Mouse (Mus musculus): ENCODE data around the gene Sept9. TPM values are rescaled to one million over a fixed set of nuclear protein-coding genes. Genes with fewer than 3 reads are reported as not detected.

Gene Sept9
- polyA plus RNA-seq, 1 experiment from 2014 or later, result 111 TPM

DNA sequence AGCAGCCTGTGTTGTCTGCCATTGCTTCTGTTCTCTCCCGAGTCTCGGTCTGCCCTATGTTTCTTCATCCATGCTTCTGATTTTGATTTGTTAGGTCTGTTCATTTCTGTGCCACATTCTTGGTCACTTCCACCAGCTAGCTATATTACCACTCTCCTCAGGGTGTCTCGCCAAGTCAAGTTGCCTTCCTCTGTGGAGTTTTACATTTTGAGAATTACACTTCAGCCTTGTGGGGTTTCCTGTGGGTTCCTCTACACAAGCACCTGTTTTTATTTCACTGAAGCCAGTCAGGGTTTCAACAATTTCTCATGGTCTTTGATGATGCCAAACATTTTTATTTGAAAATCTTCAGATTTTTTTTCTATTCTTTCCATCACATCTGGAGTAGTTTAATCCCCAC lies 16.7 kb upstream of the Sept9 start:
- Histone ChIP-seq H3K36me3 (ENCODE audit: control insufficient read depth, insufficient read depth, low read length) (no peaks in the 10 kb centered on the region), H3K27me3 (replicated peaks; ENCODE audit: control insufficient read depth, insufficient read depth, low read length) (no peaks in the 10 kb centered on the region), H3K4me2 (no peak overlapping the region), H3K4me1 (replicated peaks; ENCODE audit: control insufficient read depth, insufficient read depth, low read length) (no peaks in the 10 kb centered on the region), H3K9ac (ENCODE audit: low read depth, low read length) (no peak overlapping the region), H3K4me3 (ENCODE audit: low read depth, low read length) (no peak overlapping the region), H3K27ac (ENCODE audit: low read depth, low read length) (no peak overlapping the region), H3K9me3 (ENCODE audit: control insufficient read depth, low read length) (peaks cover 11% of the 10 kb centered on the region; the same call in 1 of the 2 replicates)
- 74% methylated on average over 3 of the region's 3 CpGs for WGBS
- DNase-seq (ENCODE audit: low spot score), result no peak
- no peak for ATAC-seq (replicated peaks; ENCODE audit: low FRiP score)

- Histone ChIP-seq H3K27ac (ENCODE audit: low read depth, low read length) (no peak overlapping the region), H3K4me3 (ENCODE audit: low read depth, low read length) (no peak overlapping the region), H3K36me3 (ENCODE audit: control insufficient read depth, insufficient read depth, low read length) (no peaks in the 10 kb centered on the region), H3K9me3 (ENCODE audit: control insufficient read depth, low read length) (peaks cover 11% of the 10 kb centered on the region; the same call in 1 of the 2 replicates), H3K27me3 (replicated peaks; ENCODE audit: control insufficient read depth, insufficient read depth, low read length) (no peaks in the 10 kb centered on the region), H3K4me1 (replicated peaks; ENCODE audit: control insufficient read depth, insufficient read depth, low read length) (no peaks in the 10 kb centered on the region), H3K9ac (ENCODE audit: low read depth, low read length) (no peak overlapping the region), H3K4me2 (no peak overlapping the region)
- ATAC-seq (replicated peaks; ENCODE audit: low FRiP score), result no peak
- WGBS, result 76% methylated on average over 3 of the region's 3 CpGs
- no peak for DNase-seq (ENCODE audit: low spot score)
Observed at GRCm38 (mm10) chr11:117183299-117183698, 16.2 kb upstream of the Sept9 start.

- Histone ChIP-seq H3K4me2 (no peak overlapping the region), H3K27me3 (replicated peaks; ENCODE audit: control insufficient read depth, insufficient read depth, low read length) (no peaks in the 10 kb centered on the region), H3K9me3 (ENCODE audit: control insufficient read depth, low read length) (peaks cover 11% of the 10 kb centered on the region; the same call in 1 of the 2 replicates), H3K9ac (ENCODE audit: low read depth, low read length) (no peak overlapping the region), H3K4me1 (replicated peaks; ENCODE audit: control insufficient read depth, insufficient read depth, low read length) (no peaks in the 10 kb centered on the region), H3K27ac (ENCODE audit: low read depth, low read length) (no peak overlapping the region), H3K36me3 (ENCODE audit: control insufficient read depth, insufficient read depth, low read length) (no peaks in the 10 kb centered on the region), H3K4me3 (ENCODE audit: low read depth, low read length) (no peak overlapping the region)
- 75% methylated on average over 5 of the region's 5 CpGs for WGBS
- ATAC-seq (replicated peaks; ENCODE audit: low FRiP score), result no peak
- DNase-seq (ENCODE audit: low spot score), result no peak
Observed at GRCm38 (mm10) chr11:117183841-117184240, 15.6 kb upstream of the Sept9 start.

DNA sequence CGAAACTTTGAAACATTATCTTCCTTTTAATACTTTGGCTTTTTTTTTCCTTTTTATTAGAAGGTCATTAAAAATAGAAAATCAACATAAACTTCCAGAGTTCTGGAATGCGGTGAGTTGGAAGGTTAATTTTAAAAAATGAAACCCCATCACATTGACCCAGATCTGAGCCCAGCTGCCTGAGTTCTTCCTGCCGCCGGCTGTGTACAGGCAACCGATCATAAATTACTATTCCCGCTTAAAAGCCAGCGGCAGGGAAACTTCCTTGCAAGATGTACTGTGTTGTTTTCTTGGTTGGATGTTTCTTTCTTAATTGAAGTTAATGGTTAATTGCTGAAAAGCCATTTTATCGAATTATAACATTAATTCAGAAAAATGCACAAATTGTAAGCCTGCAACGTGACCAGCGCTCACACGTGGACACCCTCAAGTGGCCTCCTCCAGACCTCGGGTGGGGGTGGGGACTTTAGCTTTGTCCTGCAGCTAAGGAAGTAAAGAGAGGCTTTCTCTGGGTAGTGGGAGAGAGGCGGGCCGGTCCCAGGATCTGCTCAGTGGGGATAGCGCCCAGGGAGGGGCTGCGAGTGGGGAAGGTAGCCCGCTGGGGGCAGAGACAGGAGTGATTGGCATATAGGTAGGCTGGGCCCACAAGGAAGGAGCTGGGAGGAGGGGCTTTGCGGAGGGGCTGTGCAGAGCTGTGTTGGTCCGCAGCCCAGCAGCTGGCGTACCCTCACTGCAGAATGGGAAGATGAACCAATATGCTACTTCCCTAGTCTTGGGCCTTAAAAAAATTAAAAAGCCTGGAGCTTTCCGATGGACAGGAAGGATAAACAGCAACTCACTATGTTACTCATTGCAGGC lies 14.2 kb upstream of the Sept9 start:
- H3K9ac ChIP-seq (ENCODE audit: low read depth, low read length), result no peak overlapping the region
- WGBS, result 59% methylated on average over 21 of the region's 21 CpGs
- no peak overlapping the region for H3K4me2 ChIP-seq
- no peaks in the 10 kb centered on the region for H3K27me3 ChIP-seq (replicated peaks; ENCODE audit: control insufficient read depth, insufficient read depth, low read length)
- H3K9me3 ChIP-seq (ENCODE audit: control insufficient read depth, low read length), result peaks cover 7% of the 10 kb centered on the region; the same call in 1 of the 2 replicates
- H3K36me3 ChIP-seq (ENCODE audit: control insufficient read depth, insufficient read depth, low read length), result no peaks in the 10 kb centered on the region
- no peaks in the 10 kb centered on the region for H3K4me1 ChIP-seq (replicated peaks; ENCODE audit: control insufficient read depth, insufficient read depth, low read length)
- H3K4me3 ChIP-seq (ENCODE audit: low read depth, low read length), result no peak overlapping the region
- no peak overlapping the region for H3K27ac ChIP-seq (ENCODE audit: low read depth, low read length)
- DNase-seq (ENCODE audit: low spot score), result no peak
- no peak for ATAC-seq (replicated peaks; ENCODE audit: low FRiP score)

GRCm38 (mm10) chr11:117191524-117191923 lies 7.9 kb upstream of the Sept9 start:
- no peaks in the 10 kb centered on the region for H3K36me3 ChIP-seq (ENCODE audit: control insufficient read depth, insufficient read depth, low read length)

GRCm38 (mm10) chr11:117194475-117194937 lies 5.0 kb upstream of the Sept9 start:
- no peak overlapping the region for H3K27ac ChIP-seq (ENCODE audit: low read depth, low read length)
- H3K4me2 ChIP-seq, result no peak overlapping the region
- H3K4me1 ChIP-seq (replicated peaks; ENCODE audit: control insufficient read depth, insufficient read depth, low read length), result no peaks in the 10 kb centered on the region; the same call in 1 of the 2 replicates
- no peaks in the 10 kb centered on the region for H3K36me3 ChIP-seq (ENCODE audit: control insufficient read depth, insufficient read depth, low read length)
- no peak overlapping the region for H3K4me3 ChIP-seq (ENCODE audit: low read depth, low read length)
- no peak for ATAC-seq (replicated peaks; ENCODE audit: low FRiP score)
- H3K27me3 ChIP-seq (replicated peaks; ENCODE audit: control insufficient read depth, insufficient read depth, low read length), result peaks cover 15% of the 10 kb centered on the region
- whole genome bisulfite sequencing, result 70% methylated on average over 11 of the region's 11 CpGs
- H3K9me3 ChIP-seq (ENCODE audit: control insufficient read depth, low read length), result no peaks in the 10 kb centered on the region
- no peak for DNase-seq (ENCODE audit: low spot score)
- no peak overlapping the region for H3K9ac ChIP-seq (ENCODE audit: low read depth, low read length)

More at GRCm38 (mm10) chr11:117191524-117191923, 7.9 kb upstream of the Sept9 start:
- Histone ChIP-seq H3K9me3 (ENCODE audit: control insufficient read depth, low read length) (no peaks in the 10 kb centered on the region), H3K9ac (ENCODE audit: low read depth, low read length) (no peak overlapping the region), H3K27ac (ENCODE audit: low read depth, low read length) (no peak overlapping the region), H3K4me3 (ENCODE audit: low read depth, low read length) (no peak overlapping the region), H3K4me1 (replicated peaks; ENCODE audit: control insufficient read depth, insufficient read depth, low read length) (no peaks in the 10 kb centered on the region), H3K27me3 (replicated peaks; ENCODE audit: control insufficient read depth, insufficient read depth, low read length) (no peaks in the 10 kb centered on the region), H3K4me2 (no peak overlapping the region)
- 70% methylated on average over 5 of the region's 5 CpGs for WGBS
- DNase-seq (ENCODE audit: low spot score) (no peak), ATAC-seq (replicated peaks; ENCODE audit: low FRiP score) (no peak)

DNA sequence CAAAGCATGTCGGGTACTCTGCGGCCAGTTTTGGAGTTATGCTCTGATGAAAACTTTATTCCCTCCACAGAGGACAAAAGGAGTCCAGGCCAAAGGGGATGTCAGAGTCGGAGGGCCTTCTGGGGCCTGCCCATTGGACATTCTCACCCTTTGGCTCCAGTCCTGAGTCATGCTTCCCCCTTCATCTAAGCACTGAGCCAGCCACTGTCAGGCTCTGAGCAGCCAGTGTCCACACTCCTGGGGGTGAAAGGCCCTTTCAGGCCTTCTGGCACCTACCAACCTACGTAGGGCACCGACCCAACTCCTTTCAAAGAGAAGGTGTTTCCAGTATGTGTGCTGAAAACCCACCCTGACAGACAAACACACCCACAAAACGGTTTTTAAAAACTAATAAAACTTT lies 3.8 kb upstream of the Sept9 start:
- H3K36me3 ChIP-seq (ENCODE audit: control insufficient read depth, insufficient read depth, low read length), result no peaks in the 10 kb centered on the region
- H3K9ac ChIP-seq (ENCODE audit: low read depth, low read length), result no peak overlapping the region
- H3K4me1 ChIP-seq (replicated peaks; ENCODE audit: control insufficient read depth, insufficient read depth, low read length), result peaks cover 6% of the 10 kb centered on the region
- peaks cover 25% of the 10 kb centered on the region for H3K27me3 ChIP-seq (replicated peaks; ENCODE audit: control insufficient read depth, insufficient read depth, low read length)
- H3K27ac ChIP-seq (ENCODE audit: low read depth, low read length), result no peak overlapping the region
- H3K4me3 ChIP-seq (ENCODE audit: low read depth, low read length), result no peak overlapping the region
- no peaks in the 10 kb centered on the region for H3K9me3 ChIP-seq (ENCODE audit: control insufficient read depth, low read length)
- 81% methylated on average over 6 of the region's 6 CpGs for WGBS
- no peak for DNase-seq (ENCODE audit: low spot score)
- H3K4me2 ChIP-seq, result no peak overlapping the region
- ATAC-seq (replicated peaks; ENCODE audit: low FRiP score), result no peak

DNA sequence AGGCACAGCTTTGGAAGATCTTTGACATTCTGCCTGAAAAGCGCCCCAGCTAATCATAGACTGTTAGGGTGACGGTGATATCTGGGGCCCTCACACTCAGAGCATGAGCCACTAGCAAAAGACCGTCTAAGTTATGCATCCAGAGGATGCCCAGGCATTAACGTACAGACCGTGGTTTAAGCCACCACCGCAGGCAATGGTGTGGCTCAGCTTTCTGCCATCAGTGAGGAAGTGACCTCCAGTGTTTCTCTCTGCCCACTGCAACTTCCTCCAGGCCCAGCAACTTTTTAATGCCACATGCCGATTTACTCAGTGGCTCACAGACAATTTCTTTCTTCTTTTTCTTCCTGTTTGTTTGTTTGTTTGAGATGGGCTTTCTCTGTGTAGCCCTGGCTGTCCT lies 2.8 kb upstream of the Sept9 start:
- WGBS, result 48% methylated on average over 7 of the region's 7 CpGs
- Histone ChIP-seq H3K4me3 (ENCODE audit: low read depth, low read length) (no peak overlapping the region), H3K9ac (ENCODE audit: low read depth, low read length) (no peak overlapping the region), H3K36me3 (ENCODE audit: control insufficient read depth, insufficient read depth, low read length) (no peaks in the 10 kb centered on the region), H3K27ac (ENCODE audit: low read depth, low read length) (no peak overlapping the region), H3K4me1 (replicated peaks; ENCODE audit: control insufficient read depth, insufficient read depth, low read length) (peaks cover 6% of the 10 kb centered on the region), H3K27me3 (replicated peaks; ENCODE audit: control insufficient read depth, insufficient read depth, low read length) (peaks cover 35% of the 10 kb centered on the region), H3K4me2 (no peak overlapping the region), H3K9me3 (ENCODE audit: control insufficient read depth, low read length) (no peaks in the 10 kb centered on the region)
- ATAC-seq (replicated peaks; ENCODE audit: low FRiP score), result no peak
- DNase-seq (ENCODE audit: low spot score), result no peak

DNA sequence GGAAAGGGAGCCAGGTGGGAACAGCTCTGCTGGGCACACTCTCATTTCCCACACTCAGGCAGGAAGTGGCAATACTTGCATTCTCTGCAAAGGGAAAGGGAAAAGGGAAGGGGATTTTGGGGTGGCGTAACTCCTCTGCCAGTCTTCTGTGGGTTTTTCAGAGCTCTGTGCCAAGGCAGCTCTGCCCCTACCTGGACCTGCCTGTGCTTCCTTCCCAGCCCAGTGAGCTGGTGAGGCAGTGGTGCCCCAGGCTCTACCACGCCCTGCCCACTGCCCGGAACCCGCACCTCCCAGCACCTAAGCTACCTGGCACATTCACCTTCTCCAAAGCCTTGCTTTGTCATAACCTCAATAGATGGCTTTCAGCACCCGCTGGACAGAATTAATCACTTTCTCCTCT lies 1.3 kb upstream of the Sept9 start:
- H3K4me2 ChIP-seq, result no peak overlapping the region
- WGBS, result 83% methylated on average over 5 of the region's 5 CpGs
- no peak overlapping the region for H3K9ac ChIP-seq (ENCODE audit: low read depth, low read length)
- ATAC-seq (replicated peaks; ENCODE audit: low FRiP score), result no peak
- H3K4me1 ChIP-seq (replicated peaks; ENCODE audit: control insufficient read depth, insufficient read depth, low read length), result peaks cover 6% of the 10 kb centered on the region
- DNase-seq (ENCODE audit: low spot score), result no peak
- H3K27me3 ChIP-seq (replicated peaks; ENCODE audit: control insufficient read depth, insufficient read depth, low read length), result peaks cover 44% of the 10 kb centered on the region
- no peak overlapping the region for H3K27ac ChIP-seq (ENCODE audit: low read depth, low read length)
- H3K4me3 ChIP-seq (ENCODE audit: low read depth, low read length), result no peak overlapping the region
- H3K9me3 ChIP-seq (ENCODE audit: control insufficient read depth, low read length), result no peaks in the 10 kb centered on the region
- H3K36me3 ChIP-seq (ENCODE audit: control insufficient read depth, insufficient read depth, low read length), result no peaks in the 10 kb centered on the region
